Mouse (Mus musculus): ENCODE data around the gene Stx8.

- TF ChIP-seq POLR2A (IDR thresholded peaks at IDR 0.05; ENCODE audit: extremely low read depth, insufficient read depth, low read length) (no peak), CTCF (IDR thresholded peaks at IDR 0.05; ENCODE audit: extremely low read depth, insufficient read depth, low read length) (no peak)
Observed at GRCm38 (mm10) chr11:68037093-68037492, 71.1 kb downstream of the Stx8 start.
